Mouse (Mus musculus): ENCODE data around the gene Emb.

DNA sequence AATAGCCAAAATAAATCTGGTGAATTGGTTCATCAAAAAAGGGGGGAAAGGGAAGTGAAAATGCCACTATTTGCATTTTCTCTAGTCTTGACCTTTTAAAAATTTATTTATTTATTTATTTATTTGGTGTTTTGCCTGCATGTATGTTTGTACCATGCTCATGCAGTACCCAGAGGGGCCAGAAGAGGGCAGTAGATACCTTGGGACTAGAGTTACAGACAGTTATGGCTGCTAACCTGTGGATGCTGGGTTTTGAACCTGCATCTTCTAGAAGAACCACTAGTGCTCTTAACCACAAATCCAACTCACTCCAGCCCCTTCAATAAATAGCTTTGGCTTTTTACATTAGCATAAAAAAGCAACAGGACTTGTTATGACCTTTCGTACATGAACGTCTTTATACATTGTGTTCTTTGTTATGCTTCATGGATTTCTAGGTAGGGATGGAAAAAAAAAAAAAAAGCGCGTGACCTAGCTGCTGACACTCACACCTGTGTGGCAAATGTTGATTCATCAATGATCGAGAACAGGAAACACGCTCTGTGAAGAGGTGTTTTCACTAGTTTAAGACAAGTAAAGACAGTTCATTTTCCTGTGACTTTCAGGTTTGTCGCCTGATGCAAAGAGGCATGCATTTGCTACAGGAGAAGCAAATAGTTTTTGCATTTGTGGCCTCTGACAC is 9.8 kb upstream of the Emb start:
- no peak for TF ChIP-seq POLR2A (IDR thresholded peaks at IDR 0.05; ENCODE audit: low read depth, low read length)
- peak in 1 of 2 experiments; percentile 53; a peak in 2 of 4 replicates for TF ChIP-seq CTCF (conservative IDR thresholded peaks at IDR 0.05 in 1 of 2, IDR thresholded peaks at IDR 0.05 in 1 of 2; ENCODE audit: low read depth in 2 of 2, low read length in 2 of 2)
- TF ChIP-seq MAFK (IDR thresholded peaks at IDR 0.05; ENCODE audit: insufficient replicate concordance, low read length) = no peak
- no peak for TF ChIP-seq ZKSCAN1 (IDR thresholded peaks at IDR 0.05; ENCODE audit: borderline replicate concordance, low read depth, low read length)
- peak; percentile 35 for TF ChIP-seq RAD21 (IDR thresholded peaks at IDR 0.05; ENCODE audit: low read depth, low read length)
- TF ChIP-seq POLR2AphosphoS2 (IDR thresholded peaks at IDR 0.05; ENCODE audit: low read depth, low read length) = no peak
- TF ChIP-seq MAX (IDR thresholded peaks at IDR 0.05; ENCODE audit: low read length) = no peak
- TF ChIP-seq SMC3 (IDR thresholded peaks at IDR 0.05; ENCODE audit: low read depth, low read length) = peak; percentile 22; the same call in 1 of the 2 replicates
- no peak for TF ChIP-seq USF1 (IDR thresholded peaks at IDR 0.05; ENCODE audit: low read depth, low read length)
- no peak for TF ChIP-seq E2F4 (IDR thresholded peaks at IDR 0.05; ENCODE audit: insufficient replicate concordance, low read depth, low read length)
- TF ChIP-seq TCF12 (IDR thresholded peaks at IDR 0.05; ENCODE audit: low read depth, low read length) = no peak
- TF ChIP-seq CHD2 (IDR thresholded peaks at IDR 0.05; ENCODE audit: low read length) = no peak
- no peak for TF ChIP-seq USF2 (conservative IDR thresholded peaks at IDR 0.05; ENCODE audit: low read depth, low read length)

Measured in CH12.LX (cell line).